Mouse (Mus musculus) midbrain, embryonic 10.5 days (tissue): Measurements from ENCODE around the gene Casp12. TPM values are rescaled to one million over a fixed set of nuclear protein-coding genes. Genes with fewer than 3 reads are reported as not detected.
"Not testable (repeated sequence)": the region's sequence is repeated elsewhere in the genome, so short reads cannot be mapped to it uniquely, and the experiment has no call there.

Experiments used
- DNase-seq: peaks from one replicate; pipeline ENCODE4 v3.0.0-alpha.2; 2017; ENCODE audit warnings: low spot score
- H3K27ac ChIP-seq: fragments of 300-500 bp; sonication (generic); replicated peaks from 2 replicates; pipeline ENCODE4 v1.5.1; 2016; ENCODE audit warnings: mild to moderate bottlenecking
- H3K27me3 ChIP-seq: fragments of 300-500 bp; sonication (generic); 2 replicates; pipeline ENCODE4 v1.6.1; 2016; ENCODE audit warnings: low read depth, mild to moderate bottlenecking; ENCODE audit not compliant: poor library complexity, severe bottlenecking
- H3K36me3 ChIP-seq: fragments of 300-500 bp; sonication (generic); 2 replicates; pipeline ENCODE4 v1.6.1; 2016; ENCODE audit warnings: mild to moderate bottlenecking, moderate library complexity
- H3K4me1 ChIP-seq: fragments of 300-500 bp; sonication (generic); 2 replicates; pipeline ENCODE4 v1.6.1; 2016
- H3K4me3 ChIP-seq: fragments of 300-500 bp; sonication (generic); 2 replicates; pipeline ENCODE4 v1.5.1; 2016; ENCODE audit warnings: mild to moderate bottlenecking, moderate library complexity
- H3K9me3 ChIP-seq: fragments of 300-500 bp; sonication (generic); replicated peaks from 2 replicates; pipeline ENCODE4 v1.6.1; 2016; ENCODE audit warnings: mild to moderate bottlenecking
- WGBS: fragments of 180-500 bp; shearing (Covaris S2); methylation state at CpG from one replicate; pipeline ENCODE4 v1.1.7; 2016; 5-methylcytosine and 5-hydroxymethylcytosine counted together
- polyA plus RNA-seq: library from polyadenylated mRNA; unstranded; fragments of >200 nt; fragmentation: Nextera tagmentation; extraction: Ambion mirVana; gene quantifications from 2 replicates; pipeline ENCODE4 v1.2.1, GENCODE M21; 2016

Gene Casp12
- polyA plus RNA-seq, 1 experiment from 2014 or later = not detected

GRCm38 (mm10) chr9:5353673-5354072 lies 8.4 kb downstream of the Casp12 start:
- no peak overlapping the region for H3K4me3 ChIP-seq
- no peaks in the 10 kb centered on the region for H3K9me3 ChIP-seq
- no peak for DNase-seq
- no peaks in the 10 kb centered on the region for H3K27me3 ChIP-seq
- no peaks in the 10 kb centered on the region for H3K36me3 ChIP-seq
- H3K4me1 ChIP-seq = no peaks in the 10 kb centered on the region
- WGBS = 80% methylated on average over 2 of the region's 2 CpGs
- H3K27ac ChIP-seq = no peak overlapping the region

DNA sequence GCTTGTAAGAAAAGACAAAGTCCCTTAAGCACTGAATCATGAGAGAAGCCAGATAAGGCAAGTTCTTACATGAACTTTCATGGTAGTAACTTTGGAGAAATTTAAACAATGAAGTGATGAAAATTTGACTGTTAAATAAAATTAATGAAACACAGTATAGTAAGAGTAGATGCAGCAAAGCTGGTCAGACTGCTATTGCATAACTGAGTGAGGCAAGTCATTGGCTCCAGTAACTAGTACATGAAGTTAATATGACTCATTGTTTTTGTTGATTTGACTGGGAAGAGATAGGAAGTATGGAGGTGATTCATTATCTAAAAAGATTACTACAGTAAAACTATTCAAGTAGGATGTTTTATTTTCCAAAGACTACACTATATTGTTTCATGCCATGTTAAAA lies 11.6 kb downstream of the Casp12 start:
- Histone ChIP-seq H3K36me3 (no peaks in the 10 kb centered on the region), H3K4me3 (no peak overlapping the region), H3K27ac (no peak overlapping the region), H3K9me3 (no peaks in the 10 kb centered on the region), H3K27me3 (no peaks in the 10 kb centered on the region), H3K4me1 (no peaks in the 10 kb centered on the region)
- DNase-seq = no peak

- H3K4me3 ChIP-seq = no peak overlapping the region
- no peaks in the 10 kb centered on the region for H3K36me3 ChIP-seq
- no peaks in the 10 kb centered on the region for H3K27me3 ChIP-seq
- H3K4me1 ChIP-seq = no peaks in the 10 kb centered on the region
- DNase-seq = no peak
- H3K9me3 ChIP-seq = no peaks in the 10 kb centered on the region
- H3K27ac ChIP-seq = no peak overlapping the region
Measured at GRCm38 (mm10) chr9:5393561-5393960, 48.3 kb downstream of the Casp12 start.

GRCm38 (mm10) chr9:5395861-5396260 lies 50.6 kb downstream of the Casp12 start:
- not testable (repeated sequence) for H3K4me3 ChIP-seq, H3K27me3 ChIP-seq, H3K27ac ChIP-seq, H3K36me3 ChIP-seq, H3K9me3 ChIP-seq, H3K4me1 ChIP-seq, DNase-seq
- WGBS = 79% methylated on average over 5 of the region's 5 CpGs

DNA sequence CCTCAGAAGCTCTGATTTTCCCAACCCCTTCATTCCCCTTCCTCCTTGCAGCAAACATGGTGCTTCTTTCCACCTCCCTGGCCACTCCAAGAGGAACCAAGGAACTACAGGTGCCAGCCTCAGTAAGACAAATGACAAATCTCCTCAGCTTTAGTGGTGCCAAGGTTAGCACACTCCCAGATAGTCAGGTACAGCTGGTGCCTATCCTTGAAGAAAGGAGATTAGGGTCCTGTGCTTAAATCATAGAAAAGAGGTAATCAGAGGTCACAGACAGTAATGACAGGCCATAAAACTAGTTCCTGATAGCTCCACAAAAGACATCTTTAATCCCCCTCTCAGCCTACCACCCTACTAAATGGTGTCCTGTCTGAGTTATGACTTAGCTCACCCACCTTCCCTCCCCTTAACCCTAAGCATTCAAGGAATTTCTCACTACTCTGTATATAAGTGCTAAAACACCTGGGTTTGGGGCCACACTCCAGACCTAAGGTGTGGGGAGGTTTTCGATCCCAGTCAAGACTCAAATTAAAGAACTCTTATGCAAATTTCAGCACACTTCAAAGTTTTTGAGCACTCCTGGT lies 65.8 kb downstream of the Casp12 start:
- no peak for DNase-seq
- Histone ChIP-seq H3K9me3 (no peaks in the 10 kb centered on the region), H3K27me3 (no peaks in the 10 kb centered on the region), H3K36me3 (no peaks in the 10 kb centered on the region), H3K4me3 (no peak overlapping the region), H3K4me1 (peaks cover 7% of the 10 kb centered on the region), H3K27ac (no peak overlapping the region)
- WGBS = 95% methylated on average over 1 of the region's 1 CpGs

DNA sequence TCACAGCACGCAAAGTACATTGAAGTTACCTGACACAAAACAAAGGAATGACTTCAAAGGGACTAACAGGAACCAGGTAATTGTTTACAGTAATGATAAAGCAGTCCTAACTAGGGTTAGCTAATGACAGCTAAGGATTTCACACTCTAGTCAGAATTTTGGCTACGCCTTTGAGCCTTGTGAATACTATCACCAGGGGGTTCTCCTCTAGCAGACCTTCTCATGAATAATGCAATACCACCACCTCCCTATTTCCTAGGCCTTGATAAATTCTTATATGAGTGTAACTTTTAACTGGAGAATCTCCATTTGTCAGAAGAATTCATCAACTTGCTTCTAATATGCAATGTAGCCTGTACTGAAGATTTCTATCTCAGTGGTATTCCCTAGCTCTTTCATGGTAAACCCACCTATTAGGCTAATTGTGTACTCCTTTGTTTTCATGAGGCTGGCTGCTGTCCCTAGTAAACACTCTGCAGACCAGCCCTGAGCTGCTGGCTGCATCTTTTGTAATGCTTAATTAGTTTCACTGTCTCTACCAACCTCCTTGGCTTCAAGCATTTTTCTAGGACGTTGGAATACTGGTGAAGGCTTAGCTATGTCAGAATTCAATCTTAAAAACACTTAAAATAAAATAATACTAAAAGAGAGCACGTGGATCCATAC lies 67.3 kb downstream of the Casp12 start:
- DNase-seq = no peak
- no peaks in the 10 kb centered on the region for H3K27me3 ChIP-seq
- WGBS = 28% methylated on average over 4 of the region's 4 CpGs
- H3K27ac ChIP-seq = no peak overlapping the region
- H3K9me3 ChIP-seq = no peaks in the 10 kb centered on the region
- H3K4me3 ChIP-seq = no peak overlapping the region
- peaks cover 7% of the 10 kb centered on the region for H3K4me1 ChIP-seq
- H3K36me3 ChIP-seq = no peaks in the 10 kb centered on the region

DNA sequence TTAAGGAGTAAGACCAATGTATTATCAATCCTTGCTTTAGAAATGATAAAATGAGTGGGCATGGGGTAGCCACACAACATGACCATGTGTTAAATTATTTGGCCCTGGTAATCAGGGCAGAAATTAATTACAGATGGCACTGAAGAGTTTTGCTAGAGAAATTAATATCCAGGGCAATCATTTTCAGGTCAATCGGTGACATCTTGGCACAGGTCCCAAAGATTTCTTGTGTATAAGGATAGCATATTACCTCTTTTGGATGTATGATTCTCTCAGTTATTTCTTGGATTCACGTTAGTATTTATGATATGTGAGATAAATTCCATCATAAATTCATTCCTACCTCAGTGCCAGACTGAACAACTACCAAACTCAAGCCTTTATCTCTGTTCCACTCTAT lies 72.6 kb downstream of the Casp12 start:
- WGBS = 83% methylated on average over 2 of the region's 2 CpGs
- Histone ChIP-seq H3K9me3 (no peaks in the 10 kb centered on the region), H3K27me3 (no peaks in the 10 kb centered on the region), H3K4me1 (peaks cover under 1% of the 10 kb centered on the region; the same call in 1 of the 2 replicates), H3K27ac (no peak overlapping the region), H3K36me3 (no peaks in the 10 kb centered on the region), H3K4me3 (no peak overlapping the region)
- DNase-seq = no peak

Other genes with a start within 250 kb of the Casp12 start
- 0.63 and 0.98 TPM in 2 replicates for gene Casp1, start 46.9 kb upstream of the Casp12 start, polyA plus RNA-seq
- gene Casp4, start 36.6 kb upstream of the Casp12 start, polyA plus RNA-seq = 0.12 TPM in 1 of 2 replicates, not detected in the other